Mouse (Mus musculus) liver, embryonic 12.5 days (tissue): ENCODE results near the gene Macrod2. TPM values are rescaled to one million over a fixed set of nuclear protein-coding genes. Genes with fewer than 3 reads are reported as not detected.

Experiments used
- ATAC-seq: fragments of 200-750 bp; cut with Nextera tagmentation; 2 replicates; pipeline ENCODE4 v1.8.0; 2017; ENCODE audit warnings: moderate number of reproducible peaks, mild to moderate bottlenecking, moderate library complexity
- H3K27ac ChIP-seq: fragments of 300-500 bp; sonication (generic); 2 replicates; pipeline ENCODE4 v1.5.1; 2016; ENCODE audit warnings: mild to moderate bottlenecking
- H3K27me3 ChIP-seq: fragments of 300-500 bp; sonication (generic); replicated peaks from 2 replicates; pipeline ENCODE4 v1.6.1; 2016; ENCODE audit warnings: mild to moderate bottlenecking, moderate library complexity
- H3K36me3 ChIP-seq: fragments of 300-500 bp; sonication (generic); 2 replicates; pipeline ENCODE4 v1.6.1; 2016; ENCODE audit warnings: mild to moderate bottlenecking, moderate library complexity
- H3K4me1 ChIP-seq: fragments of 300-500 bp; sonication (generic); 2 replicates; pipeline ENCODE4 v1.6.1; 2016
- H3K4me2 ChIP-seq: fragments of 300-500 bp; sonication (generic); 2 replicates; pipeline ENCODE4 v1.6.1; 2016; ENCODE audit warnings: mild to moderate bottlenecking, moderate library complexity
- H3K4me3 ChIP-seq: fragments of 300-500 bp; sonication (generic); 2 replicates; pipeline ENCODE4 v1.5.1; 2016; ENCODE audit warnings: mild to moderate bottlenecking, moderate library complexity
- H3K9ac ChIP-seq: fragments of 300-500 bp; sonication (generic); 2 replicates; pipeline ENCODE4 v1.6.1; 2016; ENCODE audit warnings: mild to moderate bottlenecking, moderate library complexity
- H3K9me3 ChIP-seq: fragments of 300-500 bp; sonication (generic); replicated peaks from 2 replicates; pipeline ENCODE4 v1.6.1; 2016; ENCODE audit warnings: mild to moderate bottlenecking, moderate library complexity
- WGBS: fragments of 180-500 bp; shearing (Covaris S2); methylation state at CpG from one replicate; pipeline ENCODE4 v1.1.7; 2016; ENCODE audit not compliant: insufficient replicate concordance; 5-methylcytosine and 5-hydroxymethylcytosine counted together
- polyA plus RNA-seq: library from polyadenylated mRNA; unstranded; fragments of >200 nt; fragmentation: Nextera tagmentation; extraction: Ambion mirVana; gene quantifications from 2 replicates; pipeline ENCODE4 v1.2.1, GENCODE M21; 2016

Macrod2 gene
- polyA plus RNA-seq, 1 experiment from 2014 or later = 11.3 TPM

GRCm38 (mm10) chr2:141738702-141739101, 1343.6 kb downstream of the Macrod2 start:
- Histone ChIP-seq H3K4me2 (no peak overlapping the region), H3K9ac (no peak overlapping the region), H3K27ac (no peak overlapping the region), H3K36me3 (no peaks in the 10 kb centered on the region), H3K27me3 (no peaks in the 10 kb centered on the region), H3K4me3 (no peak overlapping the region), H3K4me1 (no peaks in the 10 kb centered on the region), H3K9me3 (no peaks in the 10 kb centered on the region)
- no peak for ATAC-seq
- WGBS = 56% methylated on average over 1 of the region's 1 CpGs

- ATAC-seq = no peak
- Histone ChIP-seq H3K4me2 (no peak overlapping the region), H3K4me1 (no peaks in the 10 kb centered on the region), H3K9me3 (no peaks in the 10 kb centered on the region), H3K9ac (no peak overlapping the region), H3K4me3 (no peak overlapping the region), H3K27ac (no peak overlapping the region), H3K36me3 (no peaks in the 10 kb centered on the region), H3K27me3 (no peaks in the 10 kb centered on the region)
- WGBS = 72% methylated on average over 5 of the region's 5 CpGs
Observed at GRCm38 (mm10) chr2:141740318-141740717, 1345.2 kb downstream of the Macrod2 start.

GRCm38 (mm10) chr2:141800236-141800635, 1405.1 kb downstream of the Macrod2 start:
- 51% methylated on average over 4 of the region's 4 CpGs for WGBS

GRCm38 (mm10) chr2:141800909-141801308, 1405.8 kb downstream of the Macrod2 start:
- no peak for ATAC-seq
- Histone ChIP-seq H3K4me1 (no peaks in the 10 kb centered on the region), H3K27me3 (no peaks in the 10 kb centered on the region), H3K4me3 (no peak overlapping the region), H3K9me3 (no peaks in the 10 kb centered on the region), H3K9ac (no peak overlapping the region), H3K27ac (no peak overlapping the region), H3K4me2 (no peak overlapping the region), H3K36me3 (no peaks in the 10 kb centered on the region)
- WGBS = 41% methylated on average over 2 of the region's 2 CpGs

More at GRCm38 (mm10) chr2:141800236-141800635, 1405.1 kb downstream of the Macrod2 start:
- no peaks in the 10 kb centered on the region for H3K36me3 ChIP-seq
- H3K27ac ChIP-seq = no peak overlapping the region
- no peak overlapping the region for H3K4me2 ChIP-seq
- no peaks in the 10 kb centered on the region for H3K4me1 ChIP-seq
- H3K9me3 ChIP-seq = no peaks in the 10 kb centered on the region
- no peaks in the 10 kb centered on the region for H3K27me3 ChIP-seq
- no peak overlapping the region for H3K4me3 ChIP-seq
- ATAC-seq = no peak
- H3K9ac ChIP-seq = no peak overlapping the region

- H3K4me1 ChIP-seq = no peaks in the 10 kb centered on the region
- H3K9ac ChIP-seq = no peak overlapping the region
- no peak overlapping the region for H3K4me2 ChIP-seq
- H3K27me3 ChIP-seq = no peaks in the 10 kb centered on the region
- H3K27ac ChIP-seq = no peak overlapping the region
- no peak overlapping the region for H3K4me3 ChIP-seq
- no peaks in the 10 kb centered on the region for H3K9me3 ChIP-seq
- no peaks in the 10 kb centered on the region for H3K36me3 ChIP-seq
- 74% methylated on average over 4 of the region's 4 CpGs for WGBS
- no peak for ATAC-seq
Observed at GRCm38 (mm10) chr2:141816266-141816665, 1421.2 kb downstream of the Macrod2 start.

GRCm38 (mm10) chr2:141817546-141818180, 1422.6 kb downstream of the Macrod2 start:
- no peaks in the 10 kb centered on the region for H3K27me3 ChIP-seq
- H3K4me1 ChIP-seq = no peaks in the 10 kb centered on the region
- H3K9me3 ChIP-seq = no peaks in the 10 kb centered on the region
- ATAC-seq = no peak
- H3K27ac ChIP-seq = no peak overlapping the region
- H3K4me2 ChIP-seq = no peak overlapping the region
- H3K4me3 ChIP-seq = no peak overlapping the region
- no peaks in the 10 kb centered on the region for H3K36me3 ChIP-seq
- WGBS = 56% methylated on average over 4 of the region's 4 CpGs
- no peak overlapping the region for H3K9ac ChIP-seq

GRCm38 (mm10) chr2:141820795-141821194, 1425.7 kb downstream of the Macrod2 start:
- Histone ChIP-seq H3K27ac (no peak overlapping the region), H3K9ac (no peak overlapping the region), H3K9me3 (no peaks in the 10 kb centered on the region), H3K4me3 (no peak overlapping the region), H3K4me2 (no peak overlapping the region), H3K27me3 (no peaks in the 10 kb centered on the region), H3K4me1 (no peaks in the 10 kb centered on the region), H3K36me3 (no peaks in the 10 kb centered on the region)
- no peak for ATAC-seq

GRCm38 (mm10) chr2:141825606-141826495, 1430.7 kb downstream of the Macrod2 start:
- Histone ChIP-seq H3K4me1 (no peaks in the 10 kb centered on the region), H3K9me3 (no peaks in the 10 kb centered on the region), H3K4me3 (no peak overlapping the region), H3K9ac (no peak overlapping the region), H3K4me2 (no peak overlapping the region), H3K36me3 (no peaks in the 10 kb centered on the region), H3K27ac (no peak overlapping the region), H3K27me3 (no peaks in the 10 kb centered on the region)
- no peak for ATAC-seq
- 49% methylated on average over 8 of the region's 8 CpGs for WGBS

DNA sequence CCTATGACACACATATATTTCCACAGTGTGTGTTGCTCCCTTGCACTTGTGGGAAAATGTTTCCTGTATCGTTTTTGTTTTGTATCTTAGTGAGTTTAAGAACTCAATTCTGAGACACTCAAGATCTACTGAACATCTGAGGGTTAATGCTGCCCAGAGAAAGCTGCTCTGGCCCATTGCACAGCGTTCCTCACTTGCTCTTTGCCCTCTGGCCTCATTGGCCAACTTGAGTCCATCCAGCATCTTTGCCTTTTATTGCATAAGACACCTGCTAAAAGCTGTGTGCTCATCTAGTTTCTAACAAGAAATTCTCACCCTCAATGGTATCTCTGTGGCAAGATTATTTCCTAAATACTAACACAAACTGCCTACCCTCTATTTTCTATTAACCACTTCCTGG, 1435.4 kb downstream of the Macrod2 start:
- no peak overlapping the region for H3K27ac ChIP-seq
- no peak for ATAC-seq
- no peaks in the 10 kb centered on the region for H3K9me3 ChIP-seq
- no peak overlapping the region for H3K4me2 ChIP-seq
- H3K9ac ChIP-seq = no peak overlapping the region
- no peaks in the 10 kb centered on the region for H3K27me3 ChIP-seq
- 53% methylated on average over 2 of the region's 2 CpGs for WGBS
- no peaks in the 10 kb centered on the region for H3K4me1 ChIP-seq
- no peaks in the 10 kb centered on the region for H3K36me3 ChIP-seq
- H3K4me3 ChIP-seq = no peak overlapping the region

- H3K36me3 ChIP-seq = no peaks in the 10 kb centered on the region
- H3K27me3 ChIP-seq = no peaks in the 10 kb centered on the region
- WGBS = 72% methylated on average over 5 of the region's 5 CpGs
- H3K9me3 ChIP-seq = no peaks in the 10 kb centered on the region
- no peak overlapping the region for H3K4me3 ChIP-seq
- H3K27ac ChIP-seq = no peak overlapping the region
- no peak overlapping the region for H3K9ac ChIP-seq
- no peaks in the 10 kb centered on the region for H3K4me1 ChIP-seq
- H3K4me2 ChIP-seq = no peak overlapping the region
- ATAC-seq = no peak
Observed at GRCm38 (mm10) chr2:141831515-141831914, 1436.4 kb downstream of the Macrod2 start.

DNA sequence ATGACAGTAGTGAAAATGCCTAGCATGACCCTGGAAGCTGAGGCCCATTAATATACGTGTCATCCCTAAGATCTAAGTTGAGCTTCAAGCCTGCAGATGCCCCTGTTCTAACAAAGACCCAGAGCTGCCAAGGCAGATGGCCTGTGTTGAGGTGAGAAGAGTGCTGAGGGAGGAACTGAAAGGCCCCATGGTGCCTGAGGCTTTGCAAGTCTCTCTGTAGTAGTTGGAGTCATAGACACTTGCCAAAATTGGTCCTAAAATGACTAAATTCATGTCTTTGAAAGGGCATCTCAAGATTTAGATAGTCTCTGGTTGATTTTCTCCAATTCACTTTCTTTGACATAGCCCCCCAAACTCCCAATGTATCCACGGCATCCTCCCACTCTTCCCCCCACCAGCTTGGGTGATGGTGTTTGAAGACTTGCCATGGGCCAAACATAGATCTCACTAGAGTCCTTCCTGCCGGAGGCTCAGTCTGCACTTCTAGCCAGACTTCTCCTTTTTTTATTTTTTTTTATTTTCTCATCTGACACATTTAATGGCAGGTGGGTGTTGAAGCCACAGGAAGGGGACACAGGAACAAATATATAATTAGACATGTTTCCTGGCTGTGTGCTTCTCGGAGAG, 1439.2 kb downstream of the Macrod2 start:
- WGBS = 59% methylated on average over 4 of the region's 4 CpGs
- no peak overlapping the region for H3K4me2 ChIP-seq
- H3K36me3 ChIP-seq = no peaks in the 10 kb centered on the region

More for the DNA sequence above, 1439.2 kb downstream of the Macrod2 start:
- Histone ChIP-seq H3K27me3 (no peaks in the 10 kb centered on the region), H3K9ac (no peak overlapping the region), H3K9me3 (no peaks in the 10 kb centered on the region), H3K27ac (no peak overlapping the region), H3K4me3 (no peak overlapping the region), H3K4me1 (no peaks in the 10 kb centered on the region)
- no peak for ATAC-seq
